Mouse (Mus musculus): ENCODE results near the gene Iqub.
A peak's percentile ranks its signal among the peaks of the same experiment; 100 is the strongest.

Gene Iqub

GRCm38 (mm10) chr6:24470135-24470534 lies 44.7 kb downstream of the Iqub start:
- DNase-seq = no peak

- peak; percentile 83 to 89 for DNase-seq
Observed at GRCm38 (mm10) chr6:24456097-24456496, 58.8 kb downstream of the Iqub start.

GRCm38 (mm10) chr6:24451026-24451821 lies 63.6 kb downstream of the Iqub start:
- DNase-seq = no peak

- no peak for DNase-seq
Observed at GRCm38 (mm10) chr6:24450241-24450640, 64.6 kb downstream of the Iqub start.

- DNase-seq = no peak
Observed at GRCm38 (mm10) chr6:24416056-24416455, 98.8 kb downstream of the Iqub start.

- DNase-seq = no peak
Observed at GRCm38 (mm10) chr6:24415500-24415899, 99.4 kb downstream of the Iqub start.

GRCm38 (mm10) chr6:24408573-24409427 lies 106.1 kb downstream of the Iqub start:
- no peak for DNase-seq

- DNase-seq = no peak
Observed at GRCm38 (mm10) chr6:24407743-24408142, 107.1 kb downstream of the Iqub start.

- peak; percentile 27 to 48 for DNase-seq
Observed at GRCm38 (mm10) chr6:24397237-24397647, 117.6 kb downstream of the Iqub start.
